Mouse (Mus musculus) megakaryocyte, embryonic 14.5 days (primary cell): ENCODE measurements around the gene Slc25a34.

Experiments
- FLI1 ChIP-seq: IDR thresholded peaks from 2 replicates; pipeline ENCODE4 v1.6.1; 2012; ENCODE audit warnings: low read length, inconsistent platforms, mixed read lengths
- GATA1 ChIP-seq: IDR thresholded peaks from 3 replicates; pipeline ENCODE4 v1.6.1; 2012; ENCODE audit warnings: mixed read lengths, low read length, inconsistent platforms, borderline replicate concordance

DNA sequence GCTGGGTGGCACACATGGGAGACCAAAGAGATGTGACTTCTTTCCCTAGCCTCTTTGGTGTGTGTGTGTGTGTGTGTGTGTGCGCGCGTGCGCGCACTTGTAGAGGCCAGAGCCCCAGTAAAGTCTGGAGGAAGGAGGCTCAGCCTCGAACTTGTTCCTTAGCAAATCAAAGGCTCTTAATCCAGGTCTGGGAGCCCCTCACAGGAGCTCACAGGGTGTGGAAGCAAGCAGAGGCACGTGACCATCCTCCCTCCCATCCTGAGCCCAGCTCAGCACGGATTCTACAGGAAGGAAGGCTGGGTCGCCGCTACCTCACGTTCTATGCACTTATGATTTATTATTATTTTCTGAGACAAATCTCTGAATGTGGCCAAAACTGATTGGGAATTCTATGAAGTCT lies 47.2 kb downstream of the Slc25a34 start:
- TF ChIP-seq GATA1 (no peak), FLI1 (no peak)
